Mouse (Mus musculus): ENCODE measurements around the gene Olfr845. TPM values are rescaled to one million over a fixed set of nuclear protein-coding genes. Genes with fewer than 3 reads are reported as not detected.

Gene Olfr845
- polyA plus RNA-seq (2015; fragmentation: Nextera tagmentation; extraction: Ambion mirVana), result not detected in 2 replicates

DNA sequence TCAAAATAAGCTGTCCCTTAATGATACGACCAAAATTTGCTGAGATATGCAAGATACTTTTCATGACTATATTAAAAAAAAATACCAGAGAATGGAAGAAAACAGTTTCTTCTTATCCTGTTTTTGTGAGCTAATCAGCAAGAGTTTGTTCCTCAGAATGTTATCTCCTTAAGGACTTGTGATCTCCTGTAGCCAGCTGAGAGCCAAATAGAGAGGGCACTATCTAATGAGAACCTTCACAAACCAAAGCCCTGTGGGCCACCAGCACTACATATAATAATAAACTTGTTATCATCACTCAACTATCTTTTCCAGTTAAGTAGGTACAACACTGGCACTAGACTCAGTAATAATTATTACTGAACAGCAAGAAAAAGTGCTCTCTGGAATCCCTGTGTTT is at the start of gene Olfr845:
Olfr845 (plus strand) TSS at position 301 of the 400 bp plus-strand sequence.
- no peak for ATAC-seq (ENCODE audit: low FRiP score)
- 82% methylated on average over 1 of the region's 1 CpGs for WGBS

DNA sequence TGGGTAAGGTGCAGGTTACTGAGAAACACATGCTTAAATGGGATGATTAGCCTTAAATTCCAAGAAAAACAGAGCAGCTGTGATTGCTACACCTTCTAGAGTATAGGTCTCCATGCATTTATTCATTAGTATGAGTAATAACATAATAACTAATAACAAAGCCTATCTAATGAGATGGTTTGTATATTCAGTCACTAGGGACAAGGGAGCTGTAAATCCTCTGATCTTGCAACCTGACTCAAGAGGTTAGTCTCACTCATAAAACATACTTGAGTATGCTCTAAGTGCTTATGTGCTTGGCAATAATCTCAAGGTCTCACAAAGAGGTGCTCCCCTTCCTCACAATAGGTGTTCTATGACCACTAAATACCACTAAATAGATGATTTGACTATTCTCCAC is 20.2 kb upstream of the Olfr845 start, which contains the start of gene Olfr844:
Olfr844 (plus strand) TSS at position 301 of the 400 bp plus-strand sequence.
- no peak for ATAC-seq (ENCODE audit: low FRiP score)
- Histone ChIP-seq H3K4me1 (replicated peaks) (no peaks in the 10 kb centered on the region), H3K27ac (no peak within 1 kb of the TSS), H3K36me3 (no peaks in the 10 kb centered on the region), H3K9ac (no peak within 1 kb of the TSS), H3K9me3 (0 out of 2 replicates have a peak, but pooled peaks cover 11% of the 10 kb centered on the region), H3K27me3 (no peaks in the 10 kb centered on the region), H3K4me2 (no peak within 1 kb of the TSS), H3K4me3 (no peak within 1 kb of the TSS)

More for the DNA sequence above, at the start of gene Olfr845:
- 0 out of 2 replicates have a peak, but pooled peaks cover 6% of the 10 kb centered on the region for H3K9me3 ChIP-seq
- H3K27ac ChIP-seq, result no peak within 1 kb of the TSS
- no peak within 1 kb of the TSS for H3K9ac ChIP-seq
- no peak within 1 kb of the TSS for H3K4me2 ChIP-seq
- no peaks in the 10 kb centered on the region for H3K4me1 ChIP-seq (replicated peaks)
- H3K4me3 ChIP-seq, result no peak within 1 kb of the TSS
- no peaks in the 10 kb centered on the region for H3K27me3 ChIP-seq
- no peaks in the 10 kb centered on the region for H3K36me3 ChIP-seq

DNA sequence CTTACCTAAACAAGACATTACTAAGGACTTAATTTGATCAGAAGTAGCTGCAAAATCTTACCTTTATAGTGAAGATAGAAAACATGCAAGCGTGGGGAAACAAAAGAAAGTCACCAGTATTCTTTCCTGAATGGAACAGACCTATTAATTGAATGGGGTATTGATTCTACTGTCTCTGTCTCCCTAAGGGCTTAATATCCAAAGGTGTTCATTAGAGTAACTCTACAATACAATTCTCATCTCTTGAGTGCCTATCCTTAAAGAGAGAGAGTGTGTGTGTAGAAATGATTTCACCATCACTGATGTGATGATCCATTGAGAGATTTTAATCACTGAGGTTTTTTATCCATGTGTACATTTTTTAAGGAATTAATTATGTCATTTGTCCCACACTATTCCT is 27.6 kb downstream of the Olfr845 start, which contains the start of gene Olfr846:
Olfr846 (minus strand) TSS at position 101 of the 400 bp plus-strand sequence.
- H3K36me3 ChIP-seq, result no peaks in the 10 kb centered on the region
- no peak within 1 kb of the TSS for H3K4me2 ChIP-seq
- no peak within 1 kb of the TSS for H3K4me3 ChIP-seq
- ATAC-seq (ENCODE audit: low FRiP score), result no peak
- H3K4me1 ChIP-seq (replicated peaks), result no peaks in the 10 kb centered on the region
- peaks cover 14% of the 10 kb centered on the region; the same call in 1 of the 2 replicates for H3K9me3 ChIP-seq
- 63% methylated on average over 1 of the region's 1 CpGs for WGBS
- H3K27ac ChIP-seq, result no peak within 1 kb of the TSS
- no peaks in the 10 kb centered on the region for H3K27me3 ChIP-seq
- no peak within 1 kb of the TSS for H3K9ac ChIP-seq

DNA sequence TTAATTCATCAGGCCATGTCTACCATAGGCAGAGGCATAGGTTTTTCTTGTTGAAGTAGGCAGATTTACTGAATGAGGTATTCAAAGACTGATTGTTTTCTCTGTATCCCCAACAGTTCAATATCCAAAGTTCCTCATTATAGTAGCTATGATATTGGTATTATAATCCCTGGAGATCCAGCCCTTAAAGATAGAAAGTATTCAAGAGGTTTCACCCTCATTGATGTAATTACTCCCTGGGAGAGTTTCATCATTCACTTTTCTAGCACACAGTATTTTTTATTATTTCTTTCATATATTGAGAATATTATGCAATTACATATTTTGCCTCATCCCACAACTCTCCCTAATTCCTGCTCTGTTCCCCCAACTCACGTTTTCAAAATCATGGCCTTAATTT is 42.3 kb downstream of the Olfr845 start, which contains the start of gene Olfr847:
Olfr847 (minus strand) TSS at position 101 of the 400 bp plus-strand sequence.
- WGBS, result 61% methylated on average over 1 of the region's 1 CpGs

More for the DNA sequence above, 42.3 kb downstream of the Olfr845 start, which contains the start of gene Olfr847:
- Histone ChIP-seq H3K9ac (no peak within 1 kb of the TSS), H3K4me2 (no peak within 1 kb of the TSS), H3K9me3 (no peaks in the 10 kb centered on the region), H3K4me1 (replicated peaks) (no peaks in the 10 kb centered on the region), H3K4me3 (no peak within 1 kb of the TSS), H3K27ac (no peak within 1 kb of the TSS), H3K27me3 (no peaks in the 10 kb centered on the region), H3K36me3 (no peaks in the 10 kb centered on the region)
- no peak for ATAC-seq (ENCODE audit: low FRiP score)

Other genes starting within 250 kb of the Olfr845 start
- not detected in 2 replicates for gene Olfr836, start 216.1 kb upstream of the Olfr845 start, polyA plus RNA-seq (2015; fragmentation: Nextera tagmentation; extraction: Ambion mirVana)
- not detected in 2 replicates for gene Olfr837, start 200.1 kb upstream of the Olfr845 start, polyA plus RNA-seq (2015; fragmentation: Nextera tagmentation; extraction: Ambion mirVana)
- gene Olfr839-ps1, start 159.1 kb upstream of the Olfr845 start, polyA plus RNA-seq (2015; fragmentation: Nextera tagmentation; extraction: Ambion mirVana), result not detected in 2 replicates
- gene Olfr843, start 84.5 kb upstream of the Olfr845 start, polyA plus RNA-seq (2015; fragmentation: Nextera tagmentation; extraction: Ambion mirVana), result not detected in 2 replicates
- not detected in 2 replicates for gene Olfr844, start 20.1 kb upstream of the Olfr845 start, polyA plus RNA-seq (2015; fragmentation: Nextera tagmentation; extraction: Ambion mirVana)
- gene Olfr846, start 27.5 kb downstream of the Olfr845 start, polyA plus RNA-seq (2015; fragmentation: Nextera tagmentation; extraction: Ambion mirVana), result not detected in 2 replicates
- not detected in 2 replicates for gene Olfr847, start 42.2 kb downstream of the Olfr845 start, polyA plus RNA-seq (2015; fragmentation: Nextera tagmentation; extraction: Ambion mirVana)
- not detected in 2 replicates for gene Olfr849, start 103.8 kb downstream of the Olfr845 start, polyA plus RNA-seq (2015; fragmentation: Nextera tagmentation; extraction: Ambion mirVana)
- not detected in 2 replicates for gene Olfr850, start 141.8 kb downstream of the Olfr845 start, polyA plus RNA-seq (2015; fragmentation: Nextera tagmentation; extraction: Ambion mirVana)
- not detected in 2 replicates for gene Olfr851, start 156.8 kb downstream of the Olfr845 start, polyA plus RNA-seq (2015; fragmentation: Nextera tagmentation; extraction: Ambion mirVana)
- gene Olfr853, start 204.6 kb downstream of the Olfr845 start, polyA plus RNA-seq (2015; fragmentation: Nextera tagmentation; extraction: Ambion mirVana), result not detected in 2 replicates
- not detected in 2 replicates for gene Olfr854, start 230.9 kb downstream of the Olfr845 start, polyA plus RNA-seq (2015; fragmentation: Nextera tagmentation; extraction: Ambion mirVana)
- gene Olfr855, start 246.2 kb downstream of the Olfr845 start, polyA plus RNA-seq (2015; fragmentation: Nextera tagmentation; extraction: Ambion mirVana), result not detected in 2 replicates

Data from hindbrain, embryonic 13.5 days (tissue).